Mouse (Mus musculus) hindbrain, embryonic 13.5 days (tissue): Measurements from ENCODE around the gene Otp. TPM values are rescaled to one million over a fixed set of nuclear protein-coding genes. Genes with fewer than 3 reads are reported as not detected.
A peak's percentile ranks its signal among the peaks of the same experiment; 100 is the strongest.

Experiments
- ATAC-seq: fragments of 200-750 bp; cut with Nextera tagmentation; 2 replicates; pipeline ENCODE4 v1.8.0; 2017; ENCODE audit warnings: moderate TSS enrichment; ENCODE audit not compliant: low FRiP score
- H3K27ac ChIP-seq: fragments of 300-500 bp; sonication (generic); 2 replicates; pipeline ENCODE4 v1.5.1; 2015; ENCODE audit warnings: inconsistent platforms, mild to moderate bottlenecking, moderate library complexity
- H3K27me3 ChIP-seq: fragments of 300-500 bp; sonication (generic); 2 replicates; pipeline ENCODE4 v1.6.1; 2015; ENCODE audit warnings: mild to moderate bottlenecking, inconsistent platforms
- H3K36me3 ChIP-seq: fragments of 300-500 bp; sonication (generic); 2 replicates; pipeline ENCODE4 v1.6.1; 2015; ENCODE audit warnings: mild to moderate bottlenecking, inconsistent platforms
- H3K4me1 ChIP-seq: fragments of 300-500 bp; sonication (generic); replicated peaks from 2 replicates; pipeline ENCODE4 v1.6.1; 2015; ENCODE audit warnings: inconsistent platforms
- H3K4me2 ChIP-seq: fragments of 300-500 bp; sonication (generic); 2 replicates; pipeline ENCODE4 v1.6.1; 2015; ENCODE audit warnings: inconsistent platforms, mild to moderate bottlenecking, moderate library complexity
- H3K4me3 ChIP-seq: fragments of 300-500 bp; sonication (generic); 2 replicates; pipeline ENCODE4 v1.5.1; 2015; ENCODE audit warnings: mild to moderate bottlenecking, inconsistent platforms
- H3K9ac ChIP-seq: fragments of 300-500 bp; sonication (generic); 2 replicates; pipeline ENCODE4 v1.6.1; 2015; ENCODE audit warnings: mild to moderate bottlenecking, inconsistent platforms
- H3K9me3 ChIP-seq: fragments of 300-500 bp; sonication (generic); 2 replicates; pipeline ENCODE4 v1.6.1; 2016; ENCODE audit warnings: inconsistent platforms
- WGBS: fragments of 180-500 bp; shearing (Covaris S2); methylation state at CpG from one replicate; pipeline ENCODE4 v1.1.7; 2015; 5-methylcytosine and 5-hydroxymethylcytosine counted together
- polyA plus RNA-seq: library from polyadenylated mRNA; unstranded; fragments of >200 nt; fragmentation: Nextera tagmentation; extraction: Ambion mirVana; gene quantifications from 2 replicates; pipeline ENCODE4 v1.2.1, GENCODE M21; 2015

Otp gene
- 10.0 and 14.1 TPM in 2 replicates for polyA plus RNA-seq

DNA sequence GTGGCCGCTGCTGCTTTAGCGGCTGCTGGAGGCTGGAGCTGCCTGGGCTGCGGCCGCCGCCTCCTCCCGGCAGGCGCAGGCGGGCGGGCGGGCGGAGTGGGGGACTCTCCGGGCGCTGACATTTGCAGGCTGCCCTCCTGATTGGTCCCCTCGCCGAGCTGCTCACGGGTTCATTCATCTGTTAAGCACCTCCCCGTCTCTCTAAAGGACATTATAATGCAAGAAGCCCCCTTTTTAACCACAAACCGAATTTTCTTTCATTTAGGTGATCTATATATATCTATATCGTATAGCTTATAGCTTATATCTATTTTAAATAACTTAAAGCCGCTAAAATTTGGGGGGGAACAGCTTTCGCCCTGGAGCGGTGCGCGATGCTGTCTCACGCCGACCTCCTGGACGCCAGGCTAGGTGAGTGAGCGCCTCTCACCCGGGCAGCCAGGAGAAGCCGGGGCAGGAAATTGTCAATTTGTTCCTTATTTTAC is at the start of gene Otp:
Gene Otp, plus strand, starts transcription at position 207 of the 485 bp plus-strand sequence.
- peaks cover 81% of the 10 kb centered on the region for H3K27me3 ChIP-seq

DNA sequence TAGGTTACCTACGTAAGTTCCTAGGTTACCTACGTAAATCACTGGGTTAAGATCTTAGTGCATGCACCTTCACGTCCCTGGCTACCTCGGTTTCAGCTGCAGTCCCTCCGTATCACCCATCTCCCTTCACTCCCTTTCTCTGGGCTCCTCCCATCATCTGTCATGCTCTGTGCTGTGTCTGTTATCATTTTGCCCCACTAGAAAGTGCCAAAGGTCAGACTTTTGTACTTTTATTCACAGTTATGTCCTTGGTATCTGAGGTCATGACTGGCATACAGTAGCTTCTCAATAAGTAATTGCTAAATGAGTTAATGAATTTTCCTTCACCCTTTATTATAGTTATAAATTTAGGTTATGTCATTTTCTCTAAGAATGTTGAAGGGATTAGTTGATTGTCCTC is 49.0 kb upstream of the Otp start:
- no peaks in the 10 kb centered on the region for H3K27me3 ChIP-seq
- H3K9ac ChIP-seq: no peak overlapping the region
- H3K27ac ChIP-seq: no peak overlapping the region
- no peaks in the 10 kb centered on the region for H3K36me3 ChIP-seq
- H3K9me3 ChIP-seq: no peaks in the 10 kb centered on the region
- ATAC-seq: no peak
- H3K4me2 ChIP-seq: no peak overlapping the region
- 95% methylated on average over 5 of the region's 5 CpGs for WGBS
- H3K4me3 ChIP-seq: no peak overlapping the region
- H3K4me1 ChIP-seq: peaks cover 11% of the 10 kb centered on the region; the same call in 1 of the 2 replicates

More for the DNA sequence above, at the start of gene Otp:
- no peaks in the 10 kb centered on the region for H3K36me3 ChIP-seq
- ATAC-seq: peak; percentile 61
- H3K4me1 ChIP-seq: peaks cover 8% of the 10 kb centered on the region
- H3K9ac ChIP-seq: peak within 1 kb of the TSS; percentile 63
- WGBS: under 1% methylated on average over 29 of the region's 30 CpGs
- peak within 1 kb of the TSS; percentile 38 for H3K4me3 ChIP-seq
- peak within 1 kb of the TSS; percentile 41 for H3K4me2 ChIP-seq
- no peaks in the 10 kb centered on the region for H3K9me3 ChIP-seq
- peak within 1 kb of the TSS; percentile 81 for H3K27ac ChIP-seq

DNA sequence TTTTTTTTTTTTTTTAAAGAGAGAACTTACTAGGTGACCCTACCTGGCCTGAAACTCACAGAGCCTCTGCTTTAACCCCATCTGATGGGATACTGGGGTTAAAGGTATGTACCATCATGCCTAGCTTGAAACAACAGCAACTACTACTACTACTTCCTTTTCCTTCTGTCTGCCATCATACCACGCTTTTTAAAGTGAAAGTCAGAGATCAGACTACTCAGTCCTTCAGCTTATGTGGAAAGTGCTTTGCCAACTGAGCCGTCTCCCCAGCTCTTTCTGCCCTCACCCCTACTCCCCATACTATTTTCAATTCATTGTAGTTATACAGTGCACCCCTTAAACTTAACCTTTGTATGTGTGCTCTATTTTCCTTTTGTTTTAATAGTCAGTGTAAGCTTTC is 48.4 kb upstream of the Otp start:
- Histone ChIP-seq H3K4me3 (no peak overlapping the region), H3K4me1 (peaks cover 11% of the 10 kb centered on the region; the same call in 1 of the 2 replicates), H3K9me3 (no peaks in the 10 kb centered on the region), H3K27me3 (no peaks in the 10 kb centered on the region), H3K36me3 (no peaks in the 10 kb centered on the region), H3K27ac (no peak overlapping the region), H3K4me2 (no peak overlapping the region), H3K9ac (no peak overlapping the region)
- WGBS: 86% methylated on average over 2 of the region's 2 CpGs
- no peak for ATAC-seq

GRCm38 (mm10) chr13:94827847-94828246 is 47.6 kb upstream of the Otp start:
- Histone ChIP-seq H3K27ac (no peak overlapping the region), H3K27me3 (no peaks in the 10 kb centered on the region), H3K4me1 (peaks cover 11% of the 10 kb centered on the region; the same call in 1 of the 2 replicates), H3K36me3 (peaks cover 6% of the 10 kb centered on the region), H3K4me2 (no peak overlapping the region), H3K4me3 (no peak overlapping the region), H3K9me3 (no peaks in the 10 kb centered on the region), H3K9ac (no peak overlapping the region)
- WGBS: 58% methylated on average over 2 of the region's 2 CpGs
- ATAC-seq: no peak

DNA sequence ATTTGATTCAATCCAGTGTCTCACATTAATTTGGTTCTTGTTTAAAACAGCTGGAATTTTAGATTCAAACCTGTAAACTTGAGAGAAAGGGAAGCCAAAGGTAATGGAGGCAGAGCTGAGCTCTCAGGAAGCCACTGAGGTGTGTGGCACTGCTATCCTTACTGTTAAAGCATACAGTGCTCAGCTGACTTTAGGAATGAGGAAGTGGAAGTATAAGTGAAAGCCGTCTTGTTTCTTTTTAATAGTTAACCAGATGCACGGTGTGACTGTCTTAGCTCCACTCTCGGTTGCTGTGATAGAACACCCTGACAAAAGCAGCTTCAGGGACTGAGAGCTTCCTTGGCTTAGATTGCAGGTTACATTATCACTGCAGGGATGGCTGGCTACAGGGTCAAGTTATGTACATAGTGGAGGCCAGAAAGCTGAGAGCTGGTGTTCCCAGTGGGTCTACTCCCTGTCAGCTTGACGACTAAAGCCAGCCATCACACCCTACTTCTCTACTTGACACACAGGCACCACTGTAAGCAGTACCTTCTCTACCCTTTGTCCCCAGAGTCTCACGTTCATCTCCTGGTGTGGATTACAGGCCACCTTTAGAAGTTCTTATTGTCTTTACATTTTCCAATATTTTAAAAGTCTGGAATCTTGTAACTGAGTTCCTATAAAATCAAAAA is 37.2 kb upstream of the Otp start:
- WGBS: 64% methylated on average over 5 of the region's 5 CpGs

GRCm38 (mm10) chr13:94838756-94839337 is 36.6 kb upstream of the Otp start:
- Histone ChIP-seq H3K4me3 (no peak overlapping the region), H3K4me1 (peaks cover 8% of the 10 kb centered on the region), H3K9me3 (no peaks in the 10 kb centered on the region), H3K4me2 (no peak overlapping the region), H3K27me3 (no peaks in the 10 kb centered on the region), H3K36me3 (peaks cover 36% of the 10 kb centered on the region), H3K27ac (peak overlapping the region; percentile 65), H3K9ac (no peak overlapping the region; the same call in 1 of the 2 replicates)
- 78% methylated on average over 8 of the region's 8 CpGs for WGBS
- peak; percentile 84 for ATAC-seq

More for the DNA sequence above, 37.2 kb upstream of the Otp start:
- H3K9ac ChIP-seq: no peak overlapping the region
- H3K9me3 ChIP-seq: no peaks in the 10 kb centered on the region
- H3K4me3 ChIP-seq: no peak overlapping the region
- H3K4me2 ChIP-seq: no peak overlapping the region
- peaks cover 37% of the 10 kb centered on the region for H3K36me3 ChIP-seq
- H3K27ac ChIP-seq: peak overlapping the region; percentile 66
- no peaks in the 10 kb centered on the region for H3K27me3 ChIP-seq
- H3K4me1 ChIP-seq: peaks cover 8% of the 10 kb centered on the region
- ATAC-seq: peak; percentile 49; the same call in 1 of the 2 replicates

DNA sequence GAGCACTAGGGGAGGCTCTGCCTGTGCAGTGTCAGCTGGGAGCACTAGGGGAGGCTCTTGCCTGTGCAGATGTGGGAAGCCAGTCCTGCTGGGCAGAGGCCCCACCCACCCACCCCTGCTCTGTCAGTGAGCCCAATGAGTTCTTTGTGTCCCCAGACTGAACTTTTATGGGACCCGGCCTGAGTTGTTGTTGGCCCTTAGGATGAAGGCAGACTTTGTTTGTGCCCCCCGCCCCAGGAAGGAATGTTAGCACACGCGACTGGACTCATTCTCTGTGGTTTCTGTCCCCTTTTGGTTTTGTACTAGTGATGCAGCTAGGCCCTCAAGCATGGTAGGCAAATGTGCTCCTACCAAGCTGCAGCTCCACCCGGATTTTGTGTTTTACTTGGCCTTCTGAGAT is 32.2 kb upstream of the Otp start:
- H3K36me3 ChIP-seq: peaks cover 24% of the 10 kb centered on the region
- H3K9me3 ChIP-seq: no peaks in the 10 kb centered on the region
- no peaks in the 10 kb centered on the region for H3K27me3 ChIP-seq
- no peak for ATAC-seq
- H3K27ac ChIP-seq: no peak overlapping the region
- no peak overlapping the region for H3K9ac ChIP-seq
- 72% methylated on average over 5 of the region's 5 CpGs for WGBS
- no peak overlapping the region for H3K4me2 ChIP-seq
- peaks cover 5% of the 10 kb centered on the region for H3K4me1 ChIP-seq
- no peak overlapping the region for H3K4me3 ChIP-seq

- H3K4me1 ChIP-seq: no peaks in the 10 kb centered on the region
- H3K27ac ChIP-seq: no peak overlapping the region
- H3K4me2 ChIP-seq: no peak overlapping the region
- H3K9me3 ChIP-seq: no peaks in the 10 kb centered on the region
- no peak overlapping the region for H3K9ac ChIP-seq
- peaks cover 8% of the 10 kb centered on the region; the same call in 1 of the 2 replicates for H3K36me3 ChIP-seq
- ATAC-seq: no peak
- H3K4me3 ChIP-seq: no peak overlapping the region
- H3K27me3 ChIP-seq: peaks cover 5% of the 10 kb centered on the region
- 85% methylated on average over 7 of the region's 7 CpGs for WGBS
Observed at GRCm38 (mm10) chr13:94847870-94848269, 27.5 kb upstream of the Otp start.

DNA sequence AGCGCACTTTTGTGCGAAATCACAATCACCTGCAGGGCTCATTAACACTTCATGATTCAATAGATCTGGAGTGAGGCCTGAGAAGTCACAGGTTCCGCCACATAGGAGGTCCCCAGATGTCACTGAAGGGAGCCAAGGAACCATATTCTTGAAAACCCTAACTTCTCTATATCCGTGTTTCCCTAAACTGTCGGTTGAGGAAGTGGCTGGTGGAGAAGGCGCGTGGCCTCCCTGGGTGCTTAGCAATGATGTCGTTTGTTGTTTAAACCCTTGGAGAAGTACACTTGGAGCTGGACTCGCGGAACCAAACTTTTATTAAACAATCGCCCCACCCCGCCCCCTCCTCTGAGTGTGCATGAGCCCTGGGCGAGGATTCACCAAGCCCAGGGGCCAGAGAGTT is 26.1 kb upstream of the Otp start:
- no peak for ATAC-seq
- Histone ChIP-seq H3K4me3 (no peak overlapping the region), H3K4me1 (no peaks in the 10 kb centered on the region), H3K9me3 (no peaks in the 10 kb centered on the region), H3K36me3 (no peaks in the 10 kb centered on the region), H3K9ac (no peak overlapping the region), H3K27ac (no peak overlapping the region), H3K4me2 (no peak overlapping the region), H3K27me3 (peaks cover 15% of the 10 kb centered on the region)
- 87% methylated on average over 13 of the region's 13 CpGs for WGBS

DNA sequence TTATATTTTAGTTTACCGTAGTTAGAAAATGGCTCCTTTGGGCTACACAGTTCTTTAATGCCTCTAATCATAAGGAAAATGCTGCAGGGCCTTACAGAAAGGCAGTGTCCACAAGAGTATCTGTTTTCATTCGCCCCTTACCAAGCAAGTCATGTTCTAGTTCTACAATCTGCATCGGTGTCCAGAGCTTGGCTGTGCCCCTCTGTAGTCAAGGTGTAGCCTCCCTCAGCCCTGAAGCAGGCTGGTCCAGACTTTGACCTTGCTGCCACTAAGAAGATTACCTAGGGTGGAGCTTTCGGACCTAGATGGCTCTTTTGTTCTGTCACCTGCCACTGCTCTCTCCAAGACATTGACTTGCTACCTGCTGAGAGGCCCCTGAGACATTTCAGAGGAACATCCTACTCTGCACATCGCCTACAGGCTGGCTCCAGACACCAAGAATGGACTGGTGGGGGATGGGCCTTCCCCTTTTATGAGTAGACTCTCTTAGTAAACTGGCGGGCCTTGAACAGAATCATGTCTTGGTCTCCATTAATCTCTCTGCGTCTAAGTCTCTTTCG is 17.3 kb upstream of the Otp start:
- Histone ChIP-seq H3K4me2 (no peak overlapping the region), H3K4me1 (no peaks in the 10 kb centered on the region), H3K4me3 (no peak overlapping the region), H3K9me3 (no peaks in the 10 kb centered on the region), H3K27me3 (peaks cover 65% of the 10 kb centered on the region), H3K9ac (no peak overlapping the region), H3K36me3 (no peaks in the 10 kb centered on the region), H3K27ac (no peak overlapping the region)
- no peak for ATAC-seq
- WGBS: 77% methylated on average over 8 of the region's 8 CpGs

- no peak overlapping the region for H3K27ac ChIP-seq
- H3K4me2 ChIP-seq: no peak overlapping the region
- no peaks in the 10 kb centered on the region for H3K36me3 ChIP-seq
- peaks cover 68% of the 10 kb centered on the region for H3K27me3 ChIP-seq
- no peaks in the 10 kb centered on the region for H3K4me1 ChIP-seq
- 80% methylated on average over 8 of the region's 8 CpGs for WGBS
- no peak overlapping the region for H3K9ac ChIP-seq
- H3K4me3 ChIP-seq: no peak overlapping the region
- no peaks in the 10 kb centered on the region for H3K9me3 ChIP-seq
- ATAC-seq: no peak
Observed at GRCm38 (mm10) chr13:94859256-94859655, 16.1 kb upstream of the Otp start.

- WGBS: 74% methylated on average over 5 of the region's 5 CpGs
- ATAC-seq: no peak
- Histone ChIP-seq H3K27me3 (peaks cover 89% of the 10 kb centered on the region), H3K9ac (no peak overlapping the region), H3K4me3 (no peak overlapping the region), H3K4me1 (no peaks in the 10 kb centered on the region), H3K36me3 (no peaks in the 10 kb centered on the region), H3K4me2 (no peak overlapping the region), H3K9me3 (no peaks in the 10 kb centered on the region), H3K27ac (no peak overlapping the region)
Observed at GRCm38 (mm10) chr13:94862491-94863230, 12.7 kb upstream of the Otp start.
